Mouse (Mus musculus) kidney, postnatal 4 days (tissue): ENCODE measurements around the gene Cmpk2.
A peak's percentile ranks its signal among the peaks of the same experiment; 100 is the strongest.
"Not testable (repeated sequence)": the region's sequence is repeated elsewhere in the genome, so short reads cannot be mapped to it uniquely, and the experiment has no call there.

ENCODE experiments used
- DNase-seq, 2 experiments: peaks; one replicate each; pipeline ENCODE4 v3.0.0; 2021; ENCODE audit warnings: mixed read lengths in 2 of 2

Gene Cmpk2

DNA sequence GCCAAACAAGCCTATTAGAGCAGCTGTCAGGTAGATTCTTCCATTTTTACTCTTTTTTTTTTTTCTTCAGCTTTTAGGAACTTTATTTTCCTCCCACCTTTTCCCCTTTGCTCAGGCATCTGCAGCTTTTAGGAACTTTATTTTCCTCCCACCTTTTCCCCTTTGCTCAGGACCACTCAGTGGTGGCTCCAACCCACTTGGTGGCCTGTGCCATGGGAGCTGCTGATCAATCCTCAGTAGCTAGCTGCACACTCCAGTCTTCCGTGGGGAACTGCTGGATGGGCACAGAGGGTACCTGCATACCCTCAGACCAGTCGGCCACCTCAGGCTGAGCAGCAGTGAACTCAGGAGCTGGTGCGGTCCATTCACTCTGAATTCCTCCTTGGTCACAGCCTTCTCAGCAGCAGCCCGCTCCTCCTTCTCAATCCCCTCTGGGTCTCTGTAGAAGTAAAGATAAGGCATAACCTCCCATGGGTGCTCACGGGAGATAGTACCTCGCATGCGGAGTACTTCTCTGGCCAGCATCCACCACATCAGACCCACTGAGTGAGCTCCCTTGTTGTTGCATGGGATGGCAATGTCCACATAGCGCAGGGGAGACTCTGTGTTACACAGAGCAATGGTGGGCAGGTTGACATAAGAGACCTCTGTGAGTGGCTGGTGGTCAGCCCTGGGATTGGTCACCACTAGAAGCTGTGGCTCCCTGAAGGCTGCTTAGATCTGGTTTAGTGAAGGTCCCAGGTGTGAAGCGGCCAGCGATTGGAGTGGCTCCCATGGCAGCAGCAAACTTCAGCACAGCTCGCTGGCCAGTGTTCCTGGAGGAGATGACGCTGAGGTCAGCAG is 17.0 kb downstream of the Cmpk2 start:
- not testable (repeated sequence) for DNase-seq

DNA sequence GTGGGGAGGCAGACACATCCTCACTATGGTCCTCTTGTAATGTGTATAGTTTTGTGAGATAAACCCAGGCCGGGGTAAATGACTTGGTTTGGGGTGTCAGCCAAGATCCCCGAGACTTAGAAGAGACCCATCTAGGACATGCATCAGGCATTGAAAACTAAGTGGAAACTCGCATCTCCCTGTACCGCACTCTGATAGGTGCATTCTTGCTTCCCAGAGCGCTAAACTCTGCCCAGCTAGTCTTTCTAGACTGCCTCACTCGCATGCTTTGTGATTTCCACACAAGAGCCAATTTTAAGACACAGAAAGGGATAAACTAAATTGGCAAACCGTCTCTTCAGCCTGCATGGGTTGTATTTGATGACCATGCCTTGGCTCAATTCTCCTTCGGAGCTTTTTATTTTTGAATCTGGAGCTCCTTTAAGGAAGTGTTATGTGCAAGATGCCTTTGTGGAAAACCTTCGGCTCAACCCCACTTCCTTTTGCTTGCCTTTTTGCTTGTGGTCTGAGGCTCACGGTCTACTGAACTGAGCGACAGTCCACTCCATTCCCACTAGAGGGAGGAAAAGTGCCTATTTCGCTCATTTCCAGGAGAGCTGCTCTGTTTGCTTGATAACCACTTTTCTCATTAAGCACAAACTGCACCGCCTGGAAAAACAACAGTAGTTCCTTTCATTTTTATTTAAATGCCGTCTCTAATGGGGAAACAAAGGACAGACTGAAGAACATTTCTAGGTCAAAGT is 19.0 kb downstream of the Cmpk2 start:
- DNase-seq: peak; percentile 54 to 68

DNA sequence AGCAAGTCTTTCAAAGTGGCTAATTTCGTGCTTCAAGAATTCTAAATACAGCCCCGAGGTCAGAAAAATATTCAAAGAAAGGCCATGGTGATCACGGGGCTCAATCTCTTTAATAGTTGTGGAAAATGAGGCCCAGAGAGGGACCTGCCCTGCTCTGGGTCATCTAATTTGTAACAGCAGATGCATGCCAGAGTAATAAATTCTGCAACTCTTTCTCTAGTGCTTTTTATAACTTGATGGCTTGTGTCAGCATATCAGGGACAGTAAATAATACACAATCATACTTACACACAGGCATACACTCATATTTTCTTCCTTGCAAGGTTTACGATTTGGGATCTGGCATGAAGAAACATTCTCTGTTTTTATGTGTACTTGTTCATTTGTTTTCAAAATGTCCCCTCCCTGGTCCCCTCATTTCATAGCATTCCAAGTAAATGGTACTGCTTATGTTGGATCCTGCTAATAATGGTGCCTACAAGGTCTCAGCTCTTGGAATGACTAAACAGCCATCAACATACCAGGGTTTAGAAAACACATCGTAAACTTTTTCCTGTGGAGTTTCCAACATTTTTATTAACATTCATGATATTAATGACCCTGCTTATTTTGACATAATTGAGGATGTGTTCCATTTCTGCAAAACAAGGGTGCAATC is 19.7 kb downstream of the Cmpk2 start:
- DNase-seq: no peak

DNA sequence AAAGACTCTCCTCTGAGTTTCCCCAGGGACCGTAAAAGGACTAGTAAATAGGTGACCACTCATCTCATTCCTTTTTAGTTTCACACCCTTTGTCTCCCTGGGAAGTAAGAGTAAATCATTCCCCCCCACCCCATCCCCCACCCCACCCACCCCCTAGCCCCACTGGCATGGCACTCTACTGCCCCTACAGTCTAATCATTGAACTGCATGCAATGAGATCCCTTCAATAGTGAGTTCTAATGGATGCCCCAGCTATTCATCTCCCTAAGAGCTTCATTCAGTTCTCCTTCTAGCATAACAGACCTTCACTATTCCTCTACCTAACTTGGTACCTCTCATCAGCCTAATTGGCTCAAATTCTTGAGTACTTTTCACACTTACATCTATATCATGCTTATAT is 20.9 kb downstream of the Cmpk2 start:
- no peak for DNase-seq

DNA sequence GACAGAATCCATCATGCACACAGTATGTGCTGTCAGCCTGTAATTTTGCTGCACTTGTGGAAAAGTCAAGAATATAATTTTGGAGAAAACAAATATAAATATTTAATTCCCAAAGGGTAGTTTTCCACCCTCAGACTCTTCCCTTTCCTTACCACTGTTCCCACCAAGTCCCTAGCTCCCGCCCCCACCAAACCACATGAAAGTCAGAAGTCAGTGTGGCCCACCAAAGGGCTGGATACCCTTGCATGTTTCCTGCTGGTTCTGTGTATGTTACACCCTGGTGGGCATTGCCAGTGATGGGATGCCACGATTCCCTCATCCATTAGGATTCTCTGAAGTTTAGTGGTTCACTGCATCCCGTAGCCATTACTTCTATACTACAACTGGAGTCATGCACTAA is 32.0 kb downstream of the Cmpk2 start:
- no peak for DNase-seq

DNA sequence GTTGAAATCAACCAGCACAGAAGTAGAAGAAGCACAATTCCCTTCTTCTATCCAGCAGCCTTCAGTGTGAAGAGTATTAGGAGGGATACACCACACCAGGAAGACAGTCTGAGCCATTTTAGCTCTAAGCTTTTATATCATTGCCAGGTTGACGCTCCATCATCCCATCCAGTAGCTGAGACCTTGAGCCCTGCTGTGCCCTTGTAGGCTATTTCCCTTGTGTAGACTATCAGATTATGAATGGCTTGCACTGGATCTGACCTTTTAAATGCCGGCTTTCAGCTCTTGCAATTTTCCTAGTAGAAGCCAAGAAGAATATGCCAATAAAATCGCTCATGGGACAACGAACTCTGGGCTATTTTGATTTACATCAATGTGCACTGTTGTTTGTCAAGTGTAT is 42.0 kb downstream of the Cmpk2 start:
- DNase-seq: no peak

DNA sequence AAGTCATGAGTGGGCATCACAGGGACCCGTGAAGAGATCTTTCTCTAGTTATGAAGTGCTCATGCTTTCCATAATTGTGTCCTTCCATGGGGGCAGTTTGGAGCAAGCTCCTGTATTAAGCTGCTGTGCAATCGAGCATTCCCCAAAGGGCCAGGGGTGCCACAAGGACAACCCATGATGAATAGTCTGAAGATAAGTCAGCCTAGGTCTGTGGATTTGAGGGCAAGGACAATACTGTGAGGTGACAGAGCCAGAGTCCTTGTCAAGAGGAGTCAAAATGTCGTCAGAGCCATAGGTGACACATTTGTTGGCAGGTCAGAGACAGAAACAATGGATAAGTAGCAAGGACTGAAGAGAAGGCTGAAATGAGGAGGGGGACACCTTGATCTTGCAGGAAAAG is 49.2 kb downstream of the Cmpk2 start:
- DNase-seq: no peak

DNA sequence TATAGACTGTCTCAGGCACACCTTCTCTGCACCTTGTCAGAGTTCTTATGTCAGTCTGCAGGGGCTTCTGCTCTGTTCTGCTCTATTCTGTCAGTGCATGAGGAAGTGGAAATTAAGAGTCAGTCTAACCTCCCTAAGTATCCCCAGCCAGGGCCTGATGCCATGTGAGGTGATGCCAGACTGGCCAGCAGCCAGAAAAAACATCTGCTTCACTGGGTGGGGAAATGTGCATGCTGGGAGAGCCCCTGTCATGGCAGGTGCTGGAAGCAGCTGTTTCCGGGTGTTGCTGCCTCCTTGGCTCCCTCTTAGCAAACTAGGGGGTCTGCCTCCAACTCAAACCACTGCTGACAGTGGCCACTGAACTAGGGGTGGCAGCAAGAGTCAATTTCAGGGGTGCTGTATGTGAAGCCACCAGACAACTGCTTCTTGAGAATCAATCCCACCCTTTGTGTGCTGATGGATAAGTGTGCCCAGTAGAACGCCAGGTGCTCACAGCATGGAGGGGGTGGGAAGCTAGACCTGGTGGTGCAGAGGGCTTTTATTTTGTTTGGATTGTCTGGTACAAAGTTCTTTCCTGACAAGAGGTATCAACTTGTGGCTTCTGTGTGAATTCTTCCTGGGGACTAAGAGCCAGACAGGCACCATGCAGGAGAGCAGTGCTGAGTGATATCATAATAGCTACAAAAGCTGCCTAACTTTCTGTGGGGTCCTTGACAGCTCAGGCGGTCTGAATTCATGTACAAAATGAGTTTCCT is 56.1 kb downstream of the Cmpk2 start:
- DNase-seq: peak; percentile 76 to 82

DNA sequence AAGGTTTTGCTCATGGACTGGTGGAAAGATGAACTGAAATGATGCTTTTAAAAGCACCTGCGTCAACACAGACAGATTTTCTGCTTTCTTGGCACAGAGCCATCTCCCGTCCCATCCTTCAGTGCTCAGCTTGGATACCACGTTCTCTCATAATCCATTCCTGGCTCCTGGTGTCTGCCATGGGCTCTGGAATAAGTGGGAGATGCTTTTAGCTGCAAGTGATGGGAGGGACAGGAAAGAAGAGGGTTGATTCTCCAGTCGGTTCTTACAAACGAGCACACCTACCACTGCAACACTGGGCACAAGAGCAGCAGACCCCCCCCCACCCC is 56.7 kb downstream of the Cmpk2 start:
- no peak for DNase-seq
